Mouse (Mus musculus): ENCODE results near the gene Mthfs. TPM values are rescaled to one million over a fixed set of nuclear protein-coding genes. Genes with fewer than 3 reads are reported as not detected.

The Mthfs gene
- polyA plus RNA-seq, 1 experiment from 2014 or later: 31.3 TPM

DNA sequence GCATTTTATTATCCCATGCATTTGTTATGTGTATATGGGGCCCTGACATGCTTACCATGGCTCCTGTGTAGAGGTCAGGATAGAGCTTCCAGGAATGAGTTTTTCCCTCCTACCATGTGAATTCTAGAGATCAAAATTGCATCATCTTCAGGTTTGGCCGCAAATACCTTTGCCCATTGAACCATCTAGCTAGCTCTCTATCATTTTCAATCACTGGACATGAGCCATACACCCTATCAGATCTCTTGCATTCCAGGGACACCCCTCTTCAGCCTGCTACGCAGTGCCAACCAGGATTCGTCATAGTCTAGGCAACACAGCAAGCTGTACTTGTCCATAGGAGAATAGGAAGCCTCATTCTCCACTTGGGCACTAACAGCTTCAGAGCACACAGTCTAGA, 53.5 kb downstream of the Mthfs start:
- Histone ChIP-seq H3K27ac (no peak overlapping the region), H3K27me3 (no peaks in the 10 kb centered on the region), H3K4me2 (replicated peaks) (no peak overlapping the region), H3K4me1 (no peaks in the 10 kb centered on the region), H3K4me3 (no peak overlapping the region), H3K9me3 (no peaks in the 10 kb centered on the region), H3K9ac (no peak overlapping the region), H3K36me3 (no peaks in the 10 kb centered on the region)
- no peak for ATAC-seq (ENCODE audit: low FRiP score, low read depth)
- 91% methylated on average over 3 of the region's 3 CpGs for WGBS

DNA sequence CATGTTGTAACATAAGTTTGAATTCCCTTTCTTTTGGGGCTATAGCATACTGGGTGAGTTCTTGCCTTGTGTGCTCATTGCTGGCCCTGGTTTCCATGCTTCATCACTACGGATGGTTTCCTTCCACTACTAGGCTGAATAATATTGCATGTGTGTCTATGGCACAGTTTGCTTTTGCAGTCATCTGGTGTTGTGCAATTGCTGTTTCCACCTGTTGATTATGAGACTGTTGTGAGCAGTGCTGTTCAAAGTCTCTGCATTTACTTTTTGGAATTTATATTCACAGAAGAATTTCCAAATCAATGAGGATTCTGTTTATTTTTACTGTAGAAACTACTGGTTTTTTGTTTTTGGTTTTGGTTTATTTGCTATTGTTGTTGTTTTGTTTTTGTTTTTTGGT, 54.1 kb downstream of the Mthfs start:
- Histone ChIP-seq H3K9me3 (no peaks in the 10 kb centered on the region), H3K27ac (no peak overlapping the region), H3K4me3 (no peak overlapping the region), H3K4me2 (replicated peaks) (no peak overlapping the region), H3K9ac (no peak overlapping the region), H3K27me3 (no peaks in the 10 kb centered on the region), H3K4me1 (no peaks in the 10 kb centered on the region), H3K36me3 (no peaks in the 10 kb centered on the region)
- ATAC-seq (ENCODE audit: low FRiP score, low read depth): no peak
- WGBS: 89% methylated on average over 1 of the region's 1 CpGs

DNA sequence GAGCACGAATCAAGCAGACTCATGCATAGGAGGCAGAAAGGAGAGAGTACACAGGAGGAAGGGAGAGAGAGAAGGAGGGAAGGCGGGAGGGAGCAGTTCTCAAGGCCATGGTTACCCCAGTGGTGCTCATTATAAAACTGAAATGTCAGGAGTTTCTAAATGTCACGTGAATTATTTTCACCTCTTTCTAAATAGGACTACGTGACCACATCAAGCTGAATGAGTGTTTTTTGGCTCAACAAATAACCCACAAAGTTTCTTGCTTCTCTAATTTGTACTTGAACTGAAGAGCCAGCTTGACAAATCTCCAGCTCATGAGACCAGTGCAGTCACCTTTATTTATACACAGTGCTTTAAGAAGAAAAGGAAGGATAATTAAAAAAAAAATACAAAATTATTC, 56.6 kb downstream of the Mthfs start:
- Histone ChIP-seq H3K9ac (no peak overlapping the region), H3K36me3 (no peaks in the 10 kb centered on the region), H3K9me3 (no peaks in the 10 kb centered on the region), H3K4me2 (replicated peaks) (no peak overlapping the region), H3K4me1 (no peaks in the 10 kb centered on the region), H3K4me3 (no peak overlapping the region), H3K27ac (no peak overlapping the region), H3K27me3 (no peaks in the 10 kb centered on the region)
- no peak for ATAC-seq (ENCODE audit: low FRiP score, low read depth)
- 75% methylated on average over 4 of the region's 4 CpGs for WGBS

DNA sequence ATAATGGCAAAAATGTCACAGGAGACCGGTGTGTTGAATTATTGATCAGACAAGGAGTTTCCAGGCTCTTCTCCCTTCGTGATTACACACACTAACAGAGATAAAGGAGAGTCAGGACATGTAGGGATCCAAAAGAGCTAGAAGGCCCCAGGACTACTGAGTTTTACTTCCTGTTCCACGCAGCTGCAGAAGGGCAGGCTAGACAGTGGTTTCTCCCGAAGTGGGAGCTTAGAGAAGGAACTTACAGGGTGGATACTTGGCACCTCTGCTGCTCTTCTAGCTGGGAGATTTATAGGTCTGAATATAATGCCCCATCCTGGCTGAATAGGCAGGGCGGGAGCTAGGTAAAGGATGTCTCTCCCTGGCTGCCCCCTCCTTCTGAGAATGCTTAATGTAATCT, 57.1 kb downstream of the Mthfs start:
- H3K4me2 ChIP-seq (replicated peaks): no peak overlapping the region
- H3K9me3 ChIP-seq: no peaks in the 10 kb centered on the region
- no peaks in the 10 kb centered on the region for H3K27me3 ChIP-seq
- 64% methylated on average over 5 of the region's 5 CpGs for WGBS
- no peak overlapping the region for H3K27ac ChIP-seq
- no peaks in the 10 kb centered on the region for H3K4me1 ChIP-seq
- no peak for ATAC-seq (ENCODE audit: low FRiP score, low read depth)
- no peak overlapping the region for H3K4me3 ChIP-seq
- H3K9ac ChIP-seq: no peak overlapping the region
- no peaks in the 10 kb centered on the region for H3K36me3 ChIP-seq

DNA sequence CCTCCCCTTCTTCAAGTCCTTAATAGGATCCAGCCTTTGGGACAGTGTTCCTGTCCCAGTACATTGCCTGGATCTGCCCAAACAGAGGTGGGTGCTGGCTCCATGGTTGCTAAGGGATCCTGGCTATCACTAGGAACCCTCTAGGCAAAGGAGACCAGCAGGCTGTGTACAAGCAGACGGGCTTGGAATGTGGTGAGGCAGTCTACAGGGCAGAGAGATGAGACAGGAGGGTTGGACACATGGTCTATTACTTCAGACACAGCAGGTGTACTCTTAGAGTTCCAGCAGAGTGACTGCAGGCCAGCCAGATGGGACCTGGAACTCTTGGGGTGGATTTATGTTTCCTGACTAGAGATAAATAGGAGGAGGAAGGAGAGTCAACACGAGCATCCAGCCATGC, 59.9 kb downstream of the Mthfs start:
- no peaks in the 10 kb centered on the region for H3K36me3 ChIP-seq
- H3K9ac ChIP-seq: no peak overlapping the region
- H3K27me3 ChIP-seq: no peaks in the 10 kb centered on the region
- H3K4me2 ChIP-seq (replicated peaks): no peak overlapping the region
- 75% methylated on average over 2 of the region's 2 CpGs for WGBS
- no peaks in the 10 kb centered on the region for H3K9me3 ChIP-seq
- no peak overlapping the region for H3K27ac ChIP-seq
- no peaks in the 10 kb centered on the region for H3K4me1 ChIP-seq
- no peak for ATAC-seq (ENCODE audit: low FRiP score, low read depth)
- no peak overlapping the region for H3K4me3 ChIP-seq

DNA sequence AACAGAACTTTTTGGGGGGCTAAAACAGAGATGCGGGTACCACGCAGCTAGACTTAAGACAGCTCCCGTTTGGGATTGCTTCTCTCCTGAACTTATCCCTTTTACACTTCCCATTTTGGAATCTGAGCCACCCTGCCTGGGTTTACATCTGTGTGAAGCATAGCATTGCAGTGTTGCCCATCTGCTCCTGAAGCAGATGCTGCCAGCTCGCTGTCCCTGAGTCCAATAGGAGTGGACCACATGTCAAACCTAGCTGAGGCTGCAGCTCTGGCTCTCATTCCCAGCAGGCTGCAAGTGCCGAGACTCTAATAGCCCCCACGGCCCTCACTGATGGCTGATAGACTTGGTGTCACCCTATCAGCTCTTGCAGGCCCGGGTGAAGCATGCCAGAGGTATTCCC, 63.3 kb downstream of the Mthfs start:
- WGBS: 67% methylated on average over 7 of the region's 7 CpGs
- no peak overlapping the region for H3K4me2 ChIP-seq (replicated peaks)
- no peaks in the 10 kb centered on the region for H3K9me3 ChIP-seq
- no peak overlapping the region for H3K4me3 ChIP-seq
- no peak; the same call in 1 of the 2 replicates for ATAC-seq (ENCODE audit: low FRiP score, low read depth)
- no peak overlapping the region for H3K9ac ChIP-seq
- H3K4me1 ChIP-seq: no peaks in the 10 kb centered on the region
- no peaks in the 10 kb centered on the region for H3K36me3 ChIP-seq
- no peak overlapping the region for H3K27ac ChIP-seq
- H3K27me3 ChIP-seq: no peaks in the 10 kb centered on the region

DNA sequence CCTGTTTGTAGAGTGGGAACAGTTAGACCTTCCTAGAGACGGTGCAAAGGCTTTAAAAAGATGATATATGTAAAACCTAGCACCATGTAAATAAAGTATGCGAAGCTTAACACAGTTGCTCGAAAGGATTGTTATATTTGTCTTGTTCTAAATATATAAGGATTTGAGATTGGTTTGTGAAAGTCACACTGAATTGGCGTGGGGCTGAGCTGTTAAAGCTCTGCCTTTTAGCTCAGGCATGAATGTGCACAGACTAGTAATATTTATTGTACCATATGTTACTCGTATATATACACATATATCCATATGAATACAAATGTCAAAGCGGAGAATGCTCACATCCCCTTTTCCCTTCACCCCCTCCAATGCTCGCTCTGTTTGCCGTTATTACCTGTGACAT, 67.7 kb downstream of the Mthfs start:
- Histone ChIP-seq H3K4me2 (replicated peaks) (no peak overlapping the region), H3K4me3 (no peak overlapping the region), H3K4me1 (no peaks in the 10 kb centered on the region), H3K27ac (no peak overlapping the region), H3K9ac (no peak overlapping the region), H3K36me3 (no peaks in the 10 kb centered on the region), H3K27me3 (no peaks in the 10 kb centered on the region), H3K9me3 (no peaks in the 10 kb centered on the region)
- WGBS: 84% methylated on average over 8 of the region's 8 CpGs
- no peak for ATAC-seq (ENCODE audit: low FRiP score, low read depth)

DNA sequence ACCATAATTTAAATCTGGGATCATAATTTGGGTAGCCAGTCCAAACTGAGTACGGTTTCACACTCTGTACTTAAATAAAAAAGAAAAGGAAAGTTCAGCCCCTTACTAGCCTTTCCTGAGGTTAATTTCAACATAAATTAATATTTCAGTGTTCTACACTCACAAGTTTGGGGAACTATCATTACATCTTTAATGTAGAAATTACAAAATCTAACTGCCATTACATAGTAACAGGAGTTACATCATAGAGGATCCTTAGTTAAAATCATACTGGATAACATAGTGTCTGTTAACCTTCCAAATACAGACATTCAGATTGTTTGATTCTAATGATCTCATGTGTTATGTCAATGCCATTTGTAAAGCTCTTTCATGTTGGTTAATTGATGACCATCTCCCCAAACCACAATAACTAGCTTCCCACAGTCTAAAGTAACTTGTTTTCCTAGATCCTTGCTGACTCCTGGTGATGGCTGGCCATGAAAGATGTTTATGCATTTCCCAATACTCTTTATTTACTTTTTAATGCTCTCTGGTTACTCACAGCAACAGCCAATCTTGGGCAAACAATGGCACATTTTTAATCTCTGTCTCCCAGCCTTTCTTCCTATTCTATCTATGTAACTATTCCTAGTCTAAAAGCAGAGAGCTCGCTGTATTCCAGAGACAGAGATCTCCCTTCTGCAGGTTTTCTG, 72.0 kb downstream of the Mthfs start:
- Histone ChIP-seq H3K27me3 (no peaks in the 10 kb centered on the region), H3K27ac (no peak overlapping the region), H3K4me3 (no peak overlapping the region), H3K4me1 (no peaks in the 10 kb centered on the region), H3K9me3 (no peaks in the 10 kb centered on the region), H3K4me2 (replicated peaks) (no peak overlapping the region), H3K36me3 (no peaks in the 10 kb centered on the region), H3K9ac (no peak overlapping the region)
- WGBS: 96% methylated on average over 2 of the region's 2 CpGs
- no peak for ATAC-seq (ENCODE audit: low FRiP score, low read depth)

DNA sequence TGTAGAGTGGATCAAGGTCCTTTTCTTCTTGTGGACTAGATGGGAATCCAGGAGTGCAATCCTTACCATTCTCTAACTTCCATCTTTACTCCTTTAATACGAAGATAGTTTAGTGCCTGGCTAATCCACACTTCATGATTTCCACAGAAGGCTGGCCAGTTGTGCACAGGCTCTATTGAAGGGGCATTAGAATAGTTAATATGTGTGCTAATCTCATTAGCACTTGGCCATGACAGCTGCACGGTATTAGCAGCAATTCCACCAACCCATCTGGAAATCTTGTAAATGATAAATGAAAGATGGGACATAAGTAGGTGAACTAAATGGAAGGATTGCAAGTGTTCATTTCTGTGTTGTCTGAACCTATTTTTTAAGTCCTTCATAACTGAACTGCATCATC, 77.6 kb downstream of the Mthfs start:
- 64% methylated on average over 2 of the region's 2 CpGs for WGBS
- Histone ChIP-seq H3K4me3 (no peak overlapping the region), H3K9me3 (no peaks in the 10 kb centered on the region), H3K27me3 (no peaks in the 10 kb centered on the region), H3K27ac (no peak overlapping the region), H3K4me1 (no peaks in the 10 kb centered on the region), H3K36me3 (no peaks in the 10 kb centered on the region), H3K9ac (no peak overlapping the region), H3K4me2 (replicated peaks) (no peak overlapping the region)
- no peak for ATAC-seq (ENCODE audit: low FRiP score, low read depth)

DNA sequence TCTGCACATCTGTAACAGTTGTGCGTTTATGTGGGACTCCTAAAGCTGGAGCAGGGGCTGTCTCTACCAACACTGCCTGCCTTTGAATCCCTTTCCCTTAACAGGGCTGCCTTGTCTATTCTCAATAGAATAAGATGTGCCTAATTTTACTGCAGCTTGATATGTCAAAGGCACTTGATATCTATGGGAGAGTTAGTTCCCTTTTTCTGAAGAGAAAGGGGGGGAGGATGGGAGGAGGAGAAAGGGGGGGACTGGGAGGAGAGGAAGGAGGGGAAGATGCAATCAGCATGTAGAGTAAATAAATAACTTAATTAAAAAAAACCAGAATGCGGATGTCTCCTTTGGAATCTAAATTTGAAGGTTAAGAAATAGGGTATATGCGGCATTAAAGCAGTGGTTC, 82.9 kb downstream of the Mthfs start:
- Histone ChIP-seq H3K4me3 (no peak overlapping the region), H3K9me3 (no peaks in the 10 kb centered on the region), H3K27me3 (no peaks in the 10 kb centered on the region), H3K27ac (no peak overlapping the region), H3K36me3 (no peaks in the 10 kb centered on the region), H3K9ac (no peak overlapping the region), H3K4me1 (no peaks in the 10 kb centered on the region), H3K4me2 (replicated peaks) (no peak overlapping the region)
- ATAC-seq (ENCODE audit: low FRiP score, low read depth): no peak
- WGBS: 91% methylated on average over 3 of the region's 3 CpGs

DNA sequence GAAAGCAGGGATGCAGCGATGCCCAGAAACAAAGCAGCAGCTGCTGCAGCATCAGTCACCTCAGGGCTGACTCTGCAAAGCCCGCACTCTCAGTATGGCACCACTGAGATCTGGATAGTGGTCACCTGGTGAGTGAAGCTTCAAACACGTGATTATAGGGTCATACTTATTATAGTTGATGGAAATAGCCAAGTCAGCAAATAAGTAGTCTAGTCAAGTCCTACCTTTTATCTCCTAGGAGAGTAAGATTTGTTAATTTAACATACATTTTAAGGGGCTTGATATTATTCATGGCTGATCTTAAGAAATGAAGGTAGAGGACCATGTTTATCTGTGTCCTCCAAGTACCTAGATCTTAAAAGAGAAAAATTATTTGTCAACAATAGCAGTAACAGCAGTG, 83.6 kb downstream of the Mthfs start:
- Histone ChIP-seq H3K4me3 (no peak overlapping the region), H3K9ac (no peak overlapping the region), H3K27me3 (no peaks in the 10 kb centered on the region), H3K4me1 (no peaks in the 10 kb centered on the region), H3K9me3 (no peaks in the 10 kb centered on the region), H3K4me2 (replicated peaks) (no peak overlapping the region), H3K27ac (no peak overlapping the region), H3K36me3 (no peaks in the 10 kb centered on the region)
- WGBS: 78% methylated on average over 3 of the region's 3 CpGs
- no peak for ATAC-seq (ENCODE audit: low FRiP score, low read depth)

DNA sequence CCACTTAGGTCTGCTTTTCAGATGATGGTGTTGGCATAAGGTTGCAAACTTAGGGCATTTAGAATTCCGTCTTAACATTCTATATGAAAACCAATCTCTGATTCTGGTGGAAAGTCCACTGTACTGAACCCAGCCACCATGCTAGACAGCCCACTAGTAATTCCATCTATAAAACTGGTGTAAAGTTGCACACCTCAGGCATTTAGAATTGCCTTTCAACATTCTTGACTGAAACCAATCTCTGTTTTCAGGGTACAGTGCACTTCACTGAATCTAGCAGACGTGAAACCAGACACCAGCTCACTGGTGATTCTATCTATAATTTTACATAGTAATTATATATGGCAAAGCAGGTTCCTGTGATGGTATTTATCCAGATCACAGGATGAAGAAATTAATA, 95.2 kb downstream of the Mthfs start:
- no peak overlapping the region for H3K27ac ChIP-seq
- ATAC-seq (ENCODE audit: low FRiP score, low read depth): no peak
- no peaks in the 10 kb centered on the region for H3K36me3 ChIP-seq
- H3K9me3 ChIP-seq: no peaks in the 10 kb centered on the region
- no peak overlapping the region for H3K4me3 ChIP-seq
- H3K4me1 ChIP-seq: no peaks in the 10 kb centered on the region
- no peaks in the 10 kb centered on the region for H3K27me3 ChIP-seq
- no peak overlapping the region for H3K4me2 ChIP-seq (replicated peaks)
- H3K9ac ChIP-seq: no peak overlapping the region
- 60% methylated on average over 2 of the region's 2 CpGs for WGBS

DNA sequence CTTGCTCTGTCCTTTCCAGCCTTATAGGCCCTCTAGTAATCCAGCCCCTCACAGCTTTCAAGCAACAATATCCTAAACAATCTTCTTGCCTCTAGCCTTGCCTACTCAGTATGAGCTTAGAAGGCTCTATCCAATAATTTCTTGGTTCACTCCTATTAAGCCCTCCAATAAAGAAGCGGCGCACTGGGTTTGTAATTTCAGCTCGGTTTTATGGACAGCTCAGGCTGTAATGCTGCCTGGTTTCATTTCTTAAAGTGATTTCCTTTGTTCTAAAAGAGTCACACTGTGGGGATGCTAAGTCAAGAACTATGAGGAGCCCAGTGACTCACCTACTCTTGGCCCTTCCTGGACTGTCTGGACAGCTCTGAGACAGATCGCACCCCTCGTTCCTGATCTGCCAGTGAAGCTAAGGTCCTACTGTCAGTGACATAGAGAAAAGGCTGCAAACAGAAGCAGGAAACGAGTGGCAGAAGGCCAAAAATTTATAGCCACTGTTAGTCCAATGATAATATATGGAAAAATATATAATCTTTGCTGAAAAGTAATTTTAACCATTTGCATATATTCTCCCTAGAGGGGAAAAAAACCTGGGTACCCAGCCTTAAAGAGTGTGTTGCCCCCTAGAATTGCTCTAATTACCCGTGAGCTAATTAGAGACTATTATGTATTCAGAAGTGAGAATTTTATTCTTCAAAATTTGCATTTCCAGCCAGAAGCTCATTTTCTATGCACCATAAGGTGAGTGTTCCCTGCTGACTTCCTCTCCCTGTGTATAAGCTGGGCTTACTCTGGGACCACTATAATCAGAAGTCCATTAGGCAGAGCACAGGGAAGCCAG, 98.1 kb downstream of the Mthfs start:
- Histone ChIP-seq H3K27ac (no peak overlapping the region), H3K9me3 (no peaks in the 10 kb centered on the region), H3K27me3 (no peaks in the 10 kb centered on the region), H3K36me3 (no peaks in the 10 kb centered on the region), H3K4me2 (replicated peaks) (no peak overlapping the region), H3K4me1 (no peaks in the 10 kb centered on the region), H3K4me3 (no peak overlapping the region), H3K9ac (no peak overlapping the region)
- 66% methylated on average over 7 of the region's 7 CpGs for WGBS
- no peak for ATAC-seq (ENCODE audit: low FRiP score, low read depth)
